Mouse (Mus musculus) stomach, embryonic 14.5 days (tissue): ENCODE data around the gene Hmgn1. TPM values are rescaled to one million over a fixed set of nuclear protein-coding genes. Genes with fewer than 3 reads are reported as not detected.

Experiments
- ATAC-seq: fragments of 200-750 bp; cut with Nextera tagmentation; 2 replicates; pipeline ENCODE4 v1.8.0; 2017; ENCODE audit warnings: low read depth, moderate TSS enrichment; ENCODE audit not compliant: insufficient number of reproducible peaks, insufficient read depth, low FRiP score
- H3K27ac ChIP-seq: fragments of 300-500 bp; sonication (generic); 2 replicates; pipeline ENCODE4 v1.5.1; 2014; ENCODE audit warnings: mild to moderate bottlenecking, low read length, moderate library complexity, mixed read lengths
- H3K27me3 ChIP-seq: fragments of 300-500 bp; sonication (generic); 2 replicates; pipeline ENCODE4 v1.6.1; 2014; ENCODE audit warnings: low read length, control low read depth, mixed read lengths; ENCODE audit not compliant: control insufficient read depth, insufficient read depth
- H3K36me3 ChIP-seq: fragments of 300-500 bp; sonication (generic); 2 replicates; pipeline ENCODE4 v1.6.1; 2014; ENCODE audit warnings: mild to moderate bottlenecking, control low read depth, low read length, moderate library complexity, mixed read lengths; ENCODE audit not compliant: control insufficient read depth, insufficient read depth
- H3K4me1 ChIP-seq: fragments of 300-500 bp; sonication (generic); 2 replicates; pipeline ENCODE4 v1.6.1; 2014; ENCODE audit warnings: low read length, control low read depth, mixed read lengths; ENCODE audit not compliant: control insufficient read depth, insufficient read depth
- H3K4me2 ChIP-seq: fragments of 300-500 bp; sonication (generic); replicated peaks from 2 replicates; pipeline ENCODE4 v1.6.1; 2014; ENCODE audit warnings: low read depth, low read length, control low read depth
- H3K4me3 ChIP-seq: fragments of 300-500 bp; sonication (generic); 2 replicates; pipeline ENCODE4 v1.5.1; 2014; ENCODE audit warnings: low read depth, low read length, control low read depth
- H3K9ac ChIP-seq: fragments of 300-500 bp; sonication (generic); replicated peaks from 2 replicates; pipeline ENCODE4 v1.6.1; 2014; ENCODE audit warnings: low read depth, mild to moderate bottlenecking, control low read depth, low read length, moderate library complexity, mixed read lengths
- H3K9me3 ChIP-seq: fragments of 300-500 bp; sonication (generic); 2 replicates; pipeline ENCODE4 v1.6.1; 2016; ENCODE audit warnings: low read depth, low read length, control low read depth; ENCODE audit not compliant: control insufficient read depth
- WGBS: fragments of 180-500 bp; shearing (Covaris S2); extraction: QIAGEN DNeasy Blood & Tissue Kit; methylation state at CpG from one replicate; pipeline ENCODE4 v1.1.7; 2014; 5-methylcytosine and 5-hydroxymethylcytosine counted together
- polyA plus RNA-seq: library from polyadenylated mRNA; unstranded; fragments of >200 nt; fragmentation: Nextera tagmentation; extraction: Ambion mirVana; gene quantifications from 2 replicates; pipeline ENCODE4 v1.2.1, GENCODE M21; 2014

Hmgn1 gene
- polyA plus RNA-seq, 1 experiment from 2014 or later: 589 TPM

- no peak overlapping the region for H3K9ac ChIP-seq
- H3K36me3 ChIP-seq: no peaks in the 10 kb centered on the region
- no peak for ATAC-seq
- no peaks in the 10 kb centered on the region for H3K27me3 ChIP-seq
- no peaks in the 10 kb centered on the region for H3K9me3 ChIP-seq
- H3K4me1 ChIP-seq: peaks cover 5% of the 10 kb centered on the region; the same call in 1 of the 2 replicates
- 52% methylated on average over 5 of the region's 5 CpGs for WGBS
- no peak overlapping the region for H3K4me2 ChIP-seq
- H3K4me3 ChIP-seq: no peak overlapping the region
- no peak overlapping the region for H3K27ac ChIP-seq
These were observed 39.4 kb downstream of the Hmgn1 start for GRCm38 (mm10) chr16:96088120-96088519.

GRCm38 (mm10) chr16:96087436-96087835 is 40.1 kb downstream of the Hmgn1 start:
- H3K4me3 ChIP-seq: no peak overlapping the region
- H3K4me2 ChIP-seq: no peak overlapping the region
- 71% methylated on average over 4 of the region's 4 CpGs for WGBS
- no peak overlapping the region for H3K27ac ChIP-seq
- no peaks in the 10 kb centered on the region for H3K9me3 ChIP-seq
- ATAC-seq: no peak
- H3K9ac ChIP-seq: no peak overlapping the region
- no peaks in the 10 kb centered on the region for H3K36me3 ChIP-seq
- H3K4me1 ChIP-seq: peaks cover 5% of the 10 kb centered on the region; the same call in 1 of the 2 replicates
- no peaks in the 10 kb centered on the region for H3K27me3 ChIP-seq

- no peak for ATAC-seq
- no peak overlapping the region for H3K9ac ChIP-seq
- 73% methylated on average over 12 of the region's 12 CpGs for WGBS
- H3K27ac ChIP-seq: no peak overlapping the region
- H3K36me3 ChIP-seq: no peaks in the 10 kb centered on the region
- H3K4me2 ChIP-seq: no peak overlapping the region
- no peak overlapping the region for H3K4me3 ChIP-seq
- no peaks in the 10 kb centered on the region for H3K27me3 ChIP-seq
- no peaks in the 10 kb centered on the region for H3K9me3 ChIP-seq
- peaks cover 5% of the 10 kb centered on the region; the same call in 1 of the 2 replicates for H3K4me1 ChIP-seq
These were observed 40.5 kb downstream of the Hmgn1 start for GRCm38 (mm10) chr16:96087001-96087400.

GRCm38 (mm10) chr16:96085597-96085996 is 41.9 kb downstream of the Hmgn1 start:
- peaks cover 4% of the 10 kb centered on the region for H3K36me3 ChIP-seq
- ATAC-seq: no peak
- H3K27ac ChIP-seq: no peak overlapping the region
- no peak overlapping the region for H3K4me2 ChIP-seq
- no peak overlapping the region for H3K4me3 ChIP-seq
- H3K9me3 ChIP-seq: no peaks in the 10 kb centered on the region
- H3K27me3 ChIP-seq: no peaks in the 10 kb centered on the region
- H3K4me1 ChIP-seq: peaks cover 11% of the 10 kb centered on the region; the same call in 1 of the 2 replicates
- no peak overlapping the region for H3K9ac ChIP-seq

GRCm38 (mm10) chr16:96083179-96083646 is 44.3 kb downstream of the Hmgn1 start:
- peak; percentile 4; the same call in 1 of the 2 replicates for ATAC-seq
- WGBS: 4% methylated on average over 20 of the region's 20 CpGs
- peaks cover 12% of the 10 kb centered on the region; the same call in 1 of the 2 replicates for H3K4me1 ChIP-seq
- peak overlapping the region; percentile 97 for H3K9ac ChIP-seq
- peak overlapping the region; percentile 67 for H3K4me2 ChIP-seq
- peaks cover 21% of the 10 kb centered on the region for H3K36me3 ChIP-seq
- peak overlapping the region; percentile 100 for H3K4me3 ChIP-seq
- H3K27ac ChIP-seq: peak overlapping the region; percentile 99
- H3K27me3 ChIP-seq: no peaks in the 10 kb centered on the region
- H3K9me3 ChIP-seq: no peaks in the 10 kb centered on the region

GRCm38 (mm10) chr16:96082301-96083178 is 45.0 kb downstream of the Hmgn1 start, which contains the start of gene Brwd1:
Gene Brwd1 (minus strand): TSS chr16:96082526.
- Histone ChIP-seq H3K4me3 (peak within 1 kb of the TSS; percentile 100), H3K27ac (peak within 1 kb of the TSS; percentile 99), H3K27me3 (no peaks in the 10 kb centered on the region), H3K9me3 (no peaks in the 10 kb centered on the region), H3K4me1 (peaks cover 12% of the 10 kb centered on the region; the same call in 1 of the 2 replicates), H3K9ac (peak within 1 kb of the TSS; percentile 97), H3K36me3 (peaks cover 24% of the 10 kb centered on the region), H3K4me2 (peak within 1 kb of the TSS; percentile 67)
- under 1% methylated on average over 85 of the region's 107 CpGs for WGBS
- peak; percentile 84 for ATAC-seq

- Histone ChIP-seq H3K27me3 (no peaks in the 10 kb centered on the region), H3K4me2 (peak overlapping the region; percentile 67), H3K9me3 (no peaks in the 10 kb centered on the region), H3K9ac (peak overlapping the region; percentile 97), H3K27ac (peak overlapping the region; percentile 99), H3K4me3 (peak overlapping the region; percentile 100), H3K36me3 (peaks cover 24% of the 10 kb centered on the region), H3K4me1 (peaks cover 12% of the 10 kb centered on the region; the same call in 1 of the 2 replicates)
- under 1% methylated on average over 49 of the region's 68 CpGs for WGBS
- ATAC-seq: peak; percentile 16; the same call in 1 of the 2 replicates
These were observed 45.7 kb downstream of the Hmgn1 start for GRCm38 (mm10) chr16:96081742-96082241.

GRCm38 (mm10) chr16:96081331-96081730 is 46.2 kb downstream of the Hmgn1 start:
- ATAC-seq: peak; percentile 90
- WGBS: under 1% methylated on average over 26 of the region's 28 CpGs
- peak overlapping the region; percentile 67 for H3K4me2 ChIP-seq
- H3K9ac ChIP-seq: peak overlapping the region; percentile 97
- peak overlapping the region; percentile 100 for H3K4me3 ChIP-seq
- H3K9me3 ChIP-seq: no peaks in the 10 kb centered on the region
- peaks cover 12% of the 10 kb centered on the region; the same call in 1 of the 2 replicates for H3K4me1 ChIP-seq
- no peaks in the 10 kb centered on the region for H3K27me3 ChIP-seq
- H3K27ac ChIP-seq: peak overlapping the region; percentile 99
- H3K36me3 ChIP-seq: peaks cover 24% of the 10 kb centered on the region
